10 mouse cellular contexts compared by ENCODE assay signal in genomic region chr3:102205458-102205830, GRCm38 (mm10). TPM values are rescaled to one million over a fixed set of nuclear protein-coding genes. Genes with fewer than 3 reads are reported as not detected.
DNase-seq lines count a peak whose midpoint lies in the region; ATAC-seq and TF ChIP-seq lines count a peak whose summit lies in the region.
"Had no signal": no experiment of that assay in that cellular context is flagged by ENCODE, and none has a peak within 500 bp of the region (broad histone marks: within the 10 kb centered on the region; RNA-seq: fewer than 3 reads in every experiment).

No protein-coding gene starts in this region.

- peak overlapping the region; percentile 87 for H3K4me2 ChIP-seq in heart, embryonic 12.5 days
- H3K4me2 ChIP-seq in hindbrain, embryonic 16.5 days (ENCODE audit: low read length), result peak overlapping the region; percentile 99
- H3K4me2 ChIP-seq in midbrain, embryonic 14.5 days (ENCODE audit: low read length), result peak overlapping the region; percentile 99

- no peak overlapping the region for H3K4me3 ChIP-seq in heart, embryonic 12.5 days
- peak overlapping the region; percentile 87 for H3K4me3 ChIP-seq in embryonic facial prominence, embryonic 10.5 days
- H3K4me3 ChIP-seq in hindbrain, embryonic 16.5 days (ENCODE audit: low read length), result no peak overlapping the region; the same call in 1 of the 2 replicates
- H3K4me3 ChIP-seq in midbrain, embryonic 14.5 days (replicated peaks; ENCODE audit: low read depth, low read length), result peak overlapping the region; percentile 62
- no peak overlapping the region for H3K4me3 ChIP-seq in cerebellum, adult 2 months (replicated peaks; ENCODE audit: insufficient read depth, low read depth, low read length)

- no peak for TF ChIP-seq CTCF in cerebellum, adult 2 months (IDR thresholded peaks at IDR 0.05; ENCODE audit: borderline replicate concordance, insufficient read depth, low read depth, low read length)

- no peak for TF ChIP-seq POLR2A in cerebellum, adult 2 months (IDR thresholded peaks at IDR 0.05; ENCODE audit: borderline replicate concordance, insufficient read depth, low read length)

- WGBS in heart, embryonic 12.5 days, result 10% methylated on average over 7 of the region's 7 CpGs
- 4% methylated on average over 7 of the region's 7 CpGs for WGBS in embryonic facial prominence, embryonic 10.5 days
- 4% methylated on average over 7 of the region's 7 CpGs for WGBS in hindbrain, embryonic 16.5 days
- WGBS in midbrain, embryonic 14.5 days, result 5% methylated on average over 7 of the region's 7 CpGs
- WGBS in cerebellum, adult 2 months, result 19% methylated on average over 7 of the region's 7 CpGs

- no peak for DNase-seq in heart, postnatal 14 days
- DNase-seq in embryonic facial prominence, embryonic 10.5 days (ENCODE audit: low spot score), result no peak
- peak; percentile 62 for DNase-seq in midbrain, embryonic 14.5 days
- no peak for DNase-seq in left cerebral cortex, postnatal 36 days (ENCODE audit: low spot score in 2 of 2)
- DNase-seq in adipocyte (ENCODE audit: low spot score), result no peak
- DNase-seq in cerebellum, adult 2 months, result no peak
- DNase-seq: B cell, adult 2 months; heart, adult 11 months had no signal

- H3K27ac ChIP-seq in heart, embryonic 12.5 days (ENCODE audit: poor library complexity, severe bottlenecking), result no peak overlapping the region
- H3K27ac ChIP-seq in embryonic facial prominence, embryonic 10.5 days (replicated peaks), result no peak overlapping the region
- no peak overlapping the region for H3K27ac ChIP-seq in hindbrain, embryonic 16.5 days (ENCODE audit: low read depth, low read length)
- H3K27ac ChIP-seq in midbrain, embryonic 14.5 days (replicated peaks; ENCODE audit: low read depth, low read length), result no peak overlapping the region
- no peak overlapping the region for H3K27ac ChIP-seq in cerebellum, adult 2 months (ENCODE audit: insufficient read depth, low read length)

- intact Hi-C loops in heart, postnatal 14 days (cut with DNase I), result no loop called here
- intact Hi-C loops in left cerebral cortex, postnatal 36 days (cut with DNase I), result no loop called here

- no peaks in the 10 kb centered on the region for H3K27me3 ChIP-seq in heart, embryonic 12.5 days (replicated peaks)
- H3K27me3 ChIP-seq in embryonic facial prominence, embryonic 10.5 days (replicated peaks; ENCODE audit: low read depth, poor library complexity, severe bottlenecking), result peaks cover 54% of the 10 kb centered on the region
- H3K27me3 ChIP-seq in hindbrain, embryonic 16.5 days (replicated peaks; ENCODE audit: control insufficient read depth, insufficient read depth, low read length), result peaks cover 4% of the 10 kb centered on the region
- H3K27me3 ChIP-seq in midbrain, embryonic 14.5 days (ENCODE audit: control insufficient read depth, insufficient read depth, low read length), result peaks cover 43% of the 10 kb centered on the region
- H3K27me3 ChIP-seq in cerebellum, adult 2 months (ENCODE audit: control insufficient read depth, insufficient read depth, low read length), result peaks cover 2% of the 10 kb centered on the region; the same call in 1 of the 2 replicates

- no peaks in the 10 kb centered on the region for H3K36me3 ChIP-seq in heart, embryonic 12.5 days
- H3K36me3 ChIP-seq in embryonic facial prominence, embryonic 10.5 days (replicated peaks), result no peaks in the 10 kb centered on the region
- no peaks in the 10 kb centered on the region for H3K36me3 ChIP-seq in hindbrain, embryonic 16.5 days (ENCODE audit: control insufficient read depth, insufficient read depth, low read length)
- H3K36me3 ChIP-seq in midbrain, embryonic 14.5 days (ENCODE audit: control insufficient read depth, insufficient read depth, low read length), result no peaks in the 10 kb centered on the region

- no peak overlapping the region for H3K9ac ChIP-seq in heart, embryonic 12.5 days
- 0 out of 2 replicates have a peak overlapping the region, but pooled peaks have one; percentile 10 for H3K9ac ChIP-seq in hindbrain, embryonic 16.5 days (ENCODE audit: low read depth, low read length)
- no peak overlapping the region; the same call in 1 of the 2 replicates for H3K9ac ChIP-seq in midbrain, embryonic 14.5 days (replicated peaks; ENCODE audit: low read length)

- H3K9me3 ChIP-seq in heart, embryonic 12.5 days (replicated peaks), result no peaks in the 10 kb centered on the region
- no peaks in the 10 kb centered on the region for H3K9me3 ChIP-seq in embryonic facial prominence, embryonic 10.5 days
- no peaks in the 10 kb centered on the region for H3K9me3 ChIP-seq in hindbrain, embryonic 16.5 days (ENCODE audit: control insufficient read depth, low read length)
- no peaks in the 10 kb centered on the region for H3K9me3 ChIP-seq in midbrain, embryonic 14.5 days (ENCODE audit: control insufficient read depth, low read length)

- ATAC-seq in heart, embryonic 12.5 days (ENCODE audit: insufficient number of reproducible peaks, low FRiP score), result no peak
- no peak for ATAC-seq in hindbrain, embryonic 16.5 days
- no peak for ATAC-seq in midbrain, embryonic 14.5 days (ENCODE audit: low FRiP score, low TSS enrichment)

- H3K4me1 ChIP-seq in heart, embryonic 12.5 days (replicated peaks), result peaks cover 33% of the 10 kb centered on the region
- H3K4me1 ChIP-seq in embryonic facial prominence, embryonic 10.5 days, result peaks cover 37% of the 10 kb centered on the region
- peaks cover 19% of the 10 kb centered on the region for H3K4me1 ChIP-seq in hindbrain, embryonic 16.5 days (ENCODE audit: control insufficient read depth, insufficient read depth, low read depth, low read length)
- peaks cover 12% of the 10 kb centered on the region for H3K4me1 ChIP-seq in midbrain, embryonic 14.5 days (ENCODE audit: control insufficient read depth, insufficient read depth, low read length)
- no peaks in the 10 kb centered on the region; the same call in 1 of the 2 replicates for H3K4me1 ChIP-seq in cerebellum, adult 2 months (ENCODE audit: control insufficient read depth, insufficient read depth, low read length)

RNA-seq across cellular contexts. Expression of gene Vangl1, which starts 1.0 kb away (rescaled TPM):
- polyA plus RNA-seq in heart, embryonic 12.5 days (2016; fragmentation: Nextera tagmentation; extraction: Ambion mirVana), result 31.0 and 31.8 TPM in 2 replicates
- 10 to 100 TPM; 19.0 to 20.0 TPM for total RNA-seq in heart, postnatal 14 days (2021)
- polyA plus RNA-seq in embryonic facial prominence, embryonic 10.5 days (2016; fragmentation: Nextera tagmentation; extraction: Ambion mirVana), result 12.9 and 13.3 TPM in 2 replicates
- polyA plus RNA-seq in hindbrain, embryonic 16.5 days (2015; fragmentation: Nextera tagmentation; extraction: Ambion mirVana), result 7.9 and 14.0 TPM in 2 replicates
- 5.9 and 7.8 TPM in 2 replicates for polyA plus RNA-seq in midbrain, embryonic 14.5 days (2014; fragmentation: Nextera tagmentation; extraction: Ambion mirVana)
- 1 to 10 TPM; 3.4 to 6.0 TPM for total RNA-seq in left cerebral cortex, postnatal 36 days (2021)
- polyA plus RNA-seq in cerebellum, adult 2 months (2012; rRNA removed), result 6.8 and 8.1 TPM in 2 replicates

Comparison
In these comparisons a context has a peak if more than half of its experiments do, and no peak if none do; other contexts are left out.
1. H3K4me3 ChIP-seq: peak in embryonic facial prominence, embryonic 10.5 days (single experiment) and midbrain, embryonic 14.5 days (single experiment); none in heart, embryonic 12.5 days (single experiment), hindbrain, embryonic 16.5 days (single experiment) and cerebellum, adult 2 months (single experiment).
2. Peak in every context shown above with its lines, with median percentiles within 50 percentile points of each other: H3K4me2 ChIP-seq.